Comparison of ENCODE assay signal across 13 mouse cellular contexts in genomic region chr13:15722766-15723379, GRCm38 (mm10).
"Had no signal": no experiment of that assay in that cellular context is flagged by ENCODE, and none has a peak within 500 bp of the region (broad histone marks: within the 10 kb centered on the region; RNA-seq: fewer than 3 reads in every experiment).

No protein-coding gene starts in this region.

- H3K27ac ChIP-seq: midbrain, embryonic 12.5 days; midbrain, embryonic 15.5 days; neural tube, embryonic 12.5 days had no signal

- ATAC-seq: midbrain, embryonic 15.5 days had no signal

- DNase-seq: lung, adult 18-20 months; lung, embryonic 14.5 days; lung, postnatal 10 days; lung, postnatal 4 days; right cerebral cortex, postnatal 14 days; spleen, adult 18-20 months; thymus, adult 18-20 months; thymus, postnatal 14 days; thymus, postnatal 36 days had no signal

- H3K4me3 ChIP-seq: megakaryocyte, embryonic 14.5 days; midbrain, embryonic 12.5 days; midbrain, embryonic 15.5 days; neural tube, embryonic 12.5 days had no signal

- H3K9me3 ChIP-seq: midbrain, embryonic 12.5 days; midbrain, embryonic 15.5 days; neural tube, embryonic 12.5 days had no signal

- H3K4me1 ChIP-seq: megakaryocyte, embryonic 14.5 days; midbrain, embryonic 12.5 days; midbrain, embryonic 15.5 days; neural tube, embryonic 12.5 days had no signal

- H3K36me3 ChIP-seq: midbrain, embryonic 15.5 days had no signal

- H3K9ac ChIP-seq: lung, embryonic 14.5 days; midbrain, embryonic 12.5 days; midbrain, embryonic 15.5 days; neural tube, embryonic 12.5 days had no signal

- H3K4me2 ChIP-seq: lung, embryonic 14.5 days; midbrain, embryonic 12.5 days; midbrain, embryonic 15.5 days; neural tube, embryonic 12.5 days had no signal

- H3K27me3 ChIP-seq: midbrain, embryonic 15.5 days; neural tube, embryonic 12.5 days had no signal
